Mouse (Mus musculus) cerebellum, postnatal 36 days (tissue): ENCODE measurements around the gene Gm45233.

Experiments used
- DNase-seq, 2 experiments: peaks; one replicate each; pipeline ENCODE4 v3.0.0; 2021 to 2022; ENCODE audit warnings: mixed read lengths in 2 of 2

The Gm45233 gene

DNA sequence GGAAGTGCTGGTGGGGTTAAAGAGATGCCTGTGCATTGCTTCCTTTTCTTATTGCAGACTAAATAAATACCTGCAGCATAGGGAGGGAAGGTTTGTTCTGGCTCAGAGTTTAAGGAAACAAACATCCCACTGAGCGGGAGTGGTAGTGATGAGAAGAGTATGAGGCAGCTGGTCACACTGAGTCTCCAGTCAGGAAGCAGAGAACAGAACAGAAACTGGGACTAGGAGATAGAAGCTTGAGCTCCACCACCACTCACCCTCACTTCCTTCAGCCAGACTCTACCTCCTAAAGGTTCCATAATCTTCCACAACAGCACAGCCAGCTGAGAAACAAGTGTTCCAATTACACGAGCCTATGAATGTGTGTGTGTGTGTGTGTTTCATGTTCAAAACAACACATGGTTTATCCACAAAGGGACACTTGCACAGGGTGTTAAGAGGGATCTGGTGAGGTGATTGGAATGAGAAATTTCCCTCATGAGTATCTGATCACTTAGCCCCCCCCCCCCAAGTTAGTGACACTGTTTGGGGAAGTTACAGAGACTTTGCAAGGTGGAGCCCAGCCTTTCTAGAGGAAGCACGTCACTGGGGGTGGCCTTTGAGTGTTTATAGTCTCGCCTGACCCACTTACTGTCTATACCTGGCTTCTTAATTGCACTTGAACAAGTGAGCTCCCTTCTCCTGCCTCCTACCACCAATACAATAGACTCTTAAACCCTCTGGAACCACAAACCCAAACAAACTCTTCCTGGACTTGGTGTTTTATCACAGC lies 68.0 kb downstream of the Gm45233 start:
- no peak for DNase-seq

- DNase-seq = no peak
Observed at GRCm38 (mm10) chr7:43512519-43512918, 68.6 kb downstream of the Gm45233 start.
